Mouse (Mus musculus) stomach, embryonic 14.5 days (tissue): ENCODE measurements around the gene 1700037C18Rik. TPM values are rescaled to one million over a fixed set of nuclear protein-coding genes. Genes with fewer than 3 reads are reported as not detected.

Experiments
- ATAC-seq: fragments of 200-750 bp; cut with Nextera tagmentation; 2 replicates; pipeline ENCODE4 v1.8.0; 2017; ENCODE audit warnings: low read depth, moderate TSS enrichment; ENCODE audit not compliant: insufficient number of reproducible peaks, insufficient read depth, low FRiP score
- H3K27ac ChIP-seq: fragments of 300-500 bp; sonication (generic); 2 replicates; pipeline ENCODE4 v1.5.1; 2014; ENCODE audit warnings: mild to moderate bottlenecking, low read length, moderate library complexity, mixed read lengths
- H3K27me3 ChIP-seq: fragments of 300-500 bp; sonication (generic); 2 replicates; pipeline ENCODE4 v1.6.1; 2014; ENCODE audit warnings: low read length, control low read depth, mixed read lengths; ENCODE audit not compliant: control insufficient read depth, insufficient read depth
- H3K36me3 ChIP-seq: fragments of 300-500 bp; sonication (generic); 2 replicates; pipeline ENCODE4 v1.6.1; 2014; ENCODE audit warnings: mild to moderate bottlenecking, control low read depth, low read length, moderate library complexity, mixed read lengths; ENCODE audit not compliant: control insufficient read depth, insufficient read depth
- H3K4me1 ChIP-seq: fragments of 300-500 bp; sonication (generic); 2 replicates; pipeline ENCODE4 v1.6.1; 2014; ENCODE audit warnings: low read length, control low read depth, mixed read lengths; ENCODE audit not compliant: control insufficient read depth, insufficient read depth
- H3K4me2 ChIP-seq: fragments of 300-500 bp; sonication (generic); replicated peaks from 2 replicates; pipeline ENCODE4 v1.6.1; 2014; ENCODE audit warnings: low read depth, low read length, control low read depth
- H3K4me3 ChIP-seq: fragments of 300-500 bp; sonication (generic); 2 replicates; pipeline ENCODE4 v1.5.1; 2014; ENCODE audit warnings: low read depth, low read length, control low read depth
- H3K9ac ChIP-seq: fragments of 300-500 bp; sonication (generic); replicated peaks from 2 replicates; pipeline ENCODE4 v1.6.1; 2014; ENCODE audit warnings: low read depth, mild to moderate bottlenecking, control low read depth, low read length, moderate library complexity, mixed read lengths
- H3K9me3 ChIP-seq: fragments of 300-500 bp; sonication (generic); 2 replicates; pipeline ENCODE4 v1.6.1; 2016; ENCODE audit warnings: low read depth, low read length, control low read depth; ENCODE audit not compliant: control insufficient read depth
- WGBS: fragments of 180-500 bp; shearing (Covaris S2); extraction: QIAGEN DNeasy Blood & Tissue Kit; methylation state at CpG from one replicate; pipeline ENCODE4 v1.1.7; 2014; 5-methylcytosine and 5-hydroxymethylcytosine counted together
- polyA plus RNA-seq: library from polyadenylated mRNA; unstranded; fragments of >200 nt; fragmentation: Nextera tagmentation; extraction: Ambion mirVana; gene quantifications from 2 replicates; pipeline ENCODE4 v1.2.1, GENCODE M21; 2014

The 1700037C18Rik gene
- 6.2 and 6.6 TPM in 2 replicates for polyA plus RNA-seq

- WGBS: under 1% methylated on average over 33 of the region's 33 CpGs
- peak within 1 kb of the TSS; percentile 57 for H3K4me2 ChIP-seq
- peak; percentile 98 for ATAC-seq
- H3K36me3 ChIP-seq: peaks cover 20% of the 10 kb centered on the region
- H3K4me3 ChIP-seq: peak within 1 kb of the TSS; percentile 45
- peak within 1 kb of the TSS; percentile 66; the same call in 1 of the 2 replicates for H3K27ac ChIP-seq
- peaks cover 4% of the 10 kb centered on the region; the same call in 1 of the 2 replicates for H3K4me1 ChIP-seq
- peak within 1 kb of the TSS; percentile 54 for H3K9ac ChIP-seq
- no peaks in the 10 kb centered on the region for H3K27me3 ChIP-seq
- no peaks in the 10 kb centered on the region for H3K9me3 ChIP-seq
These were observed at the start of gene 1700037C18Rik, which contains the start of gene Cluap1 for GRCm38 (mm10) chr16:3908537-3909111. TSS of gene 1700037C18Rik (minus strand) at chr16:3908689. TSS of gene Cluap1 (plus strand) at chr16:3908801.

GRCm38 (mm10) chr16:3956369-3956768, 47.9 kb upstream of the 1700037C18Rik start:
- H3K4me3 ChIP-seq: no peak overlapping the region
- H3K27ac ChIP-seq: no peak overlapping the region
- no peak overlapping the region for H3K4me2 ChIP-seq
- no peaks in the 10 kb centered on the region for H3K27me3 ChIP-seq
- no peaks in the 10 kb centered on the region for H3K9me3 ChIP-seq
- ATAC-seq: no peak
- no peaks in the 10 kb centered on the region for H3K36me3 ChIP-seq
- H3K4me1 ChIP-seq: no peaks in the 10 kb centered on the region
- WGBS: 90% methylated on average over 6 of the region's 6 CpGs
- no peak overlapping the region for H3K9ac ChIP-seq

- Histone ChIP-seq H3K4me2 (no peak overlapping the region), H3K9ac (no peak overlapping the region), H3K27ac (no peak overlapping the region), H3K4me1 (no peaks in the 10 kb centered on the region), H3K9me3 (no peaks in the 10 kb centered on the region), H3K36me3 (no peaks in the 10 kb centered on the region), H3K27me3 (no peaks in the 10 kb centered on the region), H3K4me3 (no peak overlapping the region)
- 83% methylated on average over 1 of the region's 1 CpGs for WGBS
- ATAC-seq: no peak
These were observed 42.7 kb upstream of the 1700037C18Rik start for GRCm38 (mm10) chr16:3951141-3951540.

GRCm38 (mm10) chr16:3934701-3935100, 26.2 kb upstream of the 1700037C18Rik start:
- 87% methylated on average over 4 of the region's 4 CpGs for WGBS
- Histone ChIP-seq H3K4me1 (no peaks in the 10 kb centered on the region), H3K4me3 (no peak overlapping the region), H3K9ac (no peak overlapping the region), H3K36me3 (peaks cover 24% of the 10 kb centered on the region), H3K27me3 (no peaks in the 10 kb centered on the region), H3K9me3 (no peaks in the 10 kb centered on the region), H3K4me2 (no peak overlapping the region), H3K27ac (no peak overlapping the region)
- ATAC-seq: no peak

- Histone ChIP-seq H3K27me3 (no peaks in the 10 kb centered on the region), H3K27ac (no peak overlapping the region), H3K36me3 (peaks cover 23% of the 10 kb centered on the region), H3K4me2 (no peak overlapping the region), H3K4me3 (no peak overlapping the region), H3K4me1 (no peaks in the 10 kb centered on the region), H3K9ac (no peak overlapping the region), H3K9me3 (no peaks in the 10 kb centered on the region)
- ATAC-seq: no peak
- WGBS: 100% methylated on average over 1 of the region's 1 CpGs
These were observed 25.6 kb upstream of the 1700037C18Rik start for GRCm38 (mm10) chr16:3934091-3934490.

- no peaks in the 10 kb centered on the region for H3K27me3 ChIP-seq
- no peak overlapping the region for H3K27ac ChIP-seq
- H3K4me3 ChIP-seq: no peak overlapping the region
- H3K4me2 ChIP-seq: no peak overlapping the region
- no peaks in the 10 kb centered on the region for H3K4me1 ChIP-seq
- peaks cover 26% of the 10 kb centered on the region for H3K36me3 ChIP-seq
- H3K9ac ChIP-seq: no peak overlapping the region
- ATAC-seq: no peak
- WGBS: 94% methylated on average over 6 of the region's 6 CpGs
- H3K9me3 ChIP-seq: no peaks in the 10 kb centered on the region
These were observed 25.0 kb upstream of the 1700037C18Rik start for GRCm38 (mm10) chr16:3933536-3933935.

- no peak for ATAC-seq
- Histone ChIP-seq H3K27ac (no peak overlapping the region), H3K4me1 (no peaks in the 10 kb centered on the region), H3K27me3 (no peaks in the 10 kb centered on the region), H3K36me3 (peaks cover 28% of the 10 kb centered on the region), H3K4me2 (no peak overlapping the region), H3K9me3 (no peaks in the 10 kb centered on the region), H3K4me3 (no peak overlapping the region), H3K9ac (no peak overlapping the region)
- WGBS: 86% methylated on average over 7 of the region's 7 CpGs
These were observed 20.7 kb upstream of the 1700037C18Rik start for GRCm38 (mm10) chr16:3929151-3929550.

- Histone ChIP-seq H3K27me3 (no peaks in the 10 kb centered on the region), H3K4me3 (no peak overlapping the region), H3K4me2 (no peak overlapping the region), H3K36me3 (peaks cover 32% of the 10 kb centered on the region), H3K4me1 (no peaks in the 10 kb centered on the region), H3K9ac (no peak overlapping the region), H3K9me3 (no peaks in the 10 kb centered on the region), H3K27ac (no peak overlapping the region)
- WGBS: 53% methylated on average over 1 of the region's 1 CpGs
- ATAC-seq: no peak
These were observed 20.1 kb upstream of the 1700037C18Rik start for GRCm38 (mm10) chr16:3928582-3928981.

GRCm38 (mm10) chr16:3923966-3924365, 15.5 kb upstream of the 1700037C18Rik start:
- Histone ChIP-seq H3K36me3 (peaks cover 33% of the 10 kb centered on the region), H3K9me3 (no peaks in the 10 kb centered on the region), H3K4me1 (no peaks in the 10 kb centered on the region), H3K27me3 (no peaks in the 10 kb centered on the region), H3K4me3 (no peak overlapping the region), H3K27ac (no peak overlapping the region), H3K4me2 (no peak overlapping the region), H3K9ac (no peak overlapping the region)
- 82% methylated on average over 4 of the region's 4 CpGs for WGBS
- ATAC-seq: no peak
